Comparison of ENCODE assay signal across 31 mouse cellular contexts in the genomic region with DNA sequence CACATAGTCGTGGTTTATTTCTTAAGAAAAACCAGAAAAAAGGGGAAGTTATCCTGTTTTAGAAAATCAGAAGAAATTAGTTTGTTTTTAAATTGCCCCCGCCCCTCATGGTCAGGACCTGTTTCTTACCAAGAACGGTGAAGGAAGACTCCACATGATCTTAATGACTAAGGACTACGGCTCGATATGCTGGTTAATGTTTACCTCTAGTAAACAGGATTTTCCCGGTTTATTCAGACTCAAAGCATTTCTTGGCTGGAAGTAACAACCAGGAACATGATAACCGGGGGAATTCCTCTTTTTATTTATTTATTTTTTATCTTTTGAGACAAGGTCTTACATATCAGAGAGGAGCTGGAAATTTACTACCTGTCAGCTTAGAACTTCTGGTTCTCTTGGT.
DNase-seq lines count a peak whose midpoint lies in the region; ATAC-seq lines count a peak whose summit lies in the region.
"Had no signal": no experiment of that assay in that cellular context is flagged by ENCODE, and none has a peak within 500 bp of the region (broad histone marks: within the 10 kb centered on the region; RNA-seq: fewer than 3 reads in every experiment).

No protein-coding gene starts in this region.

- H3K27me3 ChIP-seq in kidney, embryonic 16.5 days (ENCODE audit: insufficient read depth, low read length) = no peaks in the 10 kb centered on the region
- H3K27me3 ChIP-seq in stomach, embryonic 16.5 days (ENCODE audit: control insufficient read depth, insufficient read depth, low read length) = no peaks in the 10 kb centered on the region
- H3K27me3 ChIP-seq: CH12.LX; embryonic facial prominence, embryonic 12.5 days; hindbrain, embryonic 15.5 days; limb, embryonic 12.5 days; lung, embryonic 15.5 days; midbrain, embryonic 15.5 days; neural tube, embryonic 13.5 days had no signal

- 0 out of 2 replicates have a peak overlapping the region, but pooled peaks have one; percentile 1 for H3K4me2 ChIP-seq in kidney, embryonic 16.5 days (replicated peaks; ENCODE audit: low read depth, low read length)
- H3K4me2 ChIP-seq in stomach, embryonic 16.5 days (ENCODE audit: low read depth, low read length) = no peak overlapping the region
- H3K4me2 ChIP-seq: embryonic facial prominence, embryonic 12.5 days; hindbrain, embryonic 15.5 days; limb, embryonic 12.5 days; lung, embryonic 15.5 days; midbrain, embryonic 15.5 days; neural tube, embryonic 13.5 days had no signal

- no peak for ATAC-seq in kidney, embryonic 16.5 days (ENCODE audit: low FRiP score, low TSS enrichment)
- ATAC-seq in granulocyte monocyte progenitor cell, adult 5-6 weeks (replicated peaks; ENCODE audit: poor library complexity, severe bottlenecking) = peak; percentile 23; the same call in 1 of the 2 replicates
- ATAC-seq in stomach, embryonic 16.5 days (ENCODE audit: insufficient read depth, low FRiP score) = no peak
- ATAC-seq: activated CD4-positive, CD25-positive, alpha-beta regulatory T cell, adult 4 months; forebrain, postnatal 0 days; midbrain, embryonic 15.5 days had no signal

- intact Hi-C loops in heart, postnatal 14 days (cut with DNase I) = no loop called here

- H3K27ac ChIP-seq in kidney, embryonic 16.5 days (ENCODE audit: low read length) = peak overlapping the region; percentile 56; the same call in 1 of the 2 replicates
- peak overlapping the region; percentile 60; the same call in 1 of the 2 replicates for H3K27ac ChIP-seq in stomach, embryonic 16.5 days (ENCODE audit: low read length)
- H3K27ac ChIP-seq: embryonic facial prominence, embryonic 12.5 days; hindbrain, embryonic 15.5 days; limb, embryonic 12.5 days; liver, embryonic 14.5 days; lung, embryonic 15.5 days; macrophage; midbrain, embryonic 15.5 days; neural tube, embryonic 13.5 days had no signal

- 0 out of 2 replicates have a peak, but pooled peaks cover 2% of the 10 kb centered on the region for H3K4me1 ChIP-seq in kidney, embryonic 16.5 days (ENCODE audit: insufficient read depth, low read length)
- no peaks in the 10 kb centered on the region; the same call in 1 of the 2 replicates for H3K4me1 ChIP-seq in stomach, embryonic 16.5 days (ENCODE audit: control insufficient read depth, insufficient read depth, low read length)
- H3K4me1 ChIP-seq: embryonic facial prominence, embryonic 12.5 days; hindbrain, embryonic 15.5 days; limb, embryonic 12.5 days; lung, embryonic 15.5 days; midbrain, embryonic 15.5 days; neural tube, embryonic 13.5 days had no signal

- no peak for DNase-seq in kidney, postnatal 10 days
- peak; percentile 42 for DNase-seq in A20 (ENCODE audit: low read depth, low spot score)
- no peak for DNase-seq in heart, postnatal 14 days
- DNase-seq in layer of hippocampus, adult 18-20 months (ENCODE audit: low spot score in 2 of 2) = no peak
- DNase-seq: adrenal gland, adult 8-10 months; B cell, adult 2 months; cerebellum, adult 11-12 months; cerebellum, postnatal 14 days; forebrain, postnatal 0 days; gastrocnemius, postnatal 36 days; heart, postnatal 36 days; layer of hippocampus, postnatal 36 days; retina, postnatal 1 day; right cerebral cortex, postnatal 25 days; thymus, adult 18-20 months; thymus, postnatal 4 days had no signal

- H3K9me3 ChIP-seq in kidney, embryonic 16.5 days (ENCODE audit: low read length) = peaks cover 3% of the 10 kb centered on the region; the same call in 1 of the 2 replicates
- no peaks in the 10 kb centered on the region for H3K9me3 ChIP-seq in stomach, embryonic 16.5 days (replicated peaks; ENCODE audit: control insufficient read depth, low read length)
- H3K9me3 ChIP-seq: embryonic facial prominence, embryonic 12.5 days; hindbrain, embryonic 15.5 days; limb, embryonic 12.5 days; lung, embryonic 15.5 days; midbrain, embryonic 15.5 days; neural tube, embryonic 13.5 days had no signal

- no peak overlapping the region for H3K9ac ChIP-seq in kidney, embryonic 16.5 days (replicated peaks; ENCODE audit: low read length)
- no peak overlapping the region for H3K9ac ChIP-seq in stomach, embryonic 16.5 days (ENCODE audit: low read length)
- H3K9ac ChIP-seq: embryonic facial prominence, embryonic 12.5 days; forebrain, postnatal 0 days; hindbrain, embryonic 15.5 days; limb, embryonic 12.5 days; liver, embryonic 14.5 days; lung, embryonic 15.5 days; midbrain, embryonic 15.5 days; neural tube, embryonic 13.5 days had no signal

- no peaks in the 10 kb centered on the region for H3K36me3 ChIP-seq in kidney, embryonic 16.5 days (ENCODE audit: insufficient read depth, low read length)
- H3K36me3 ChIP-seq in stomach, embryonic 16.5 days (ENCODE audit: control insufficient read depth, insufficient read depth, low read length) = no peaks in the 10 kb centered on the region
- H3K36me3 ChIP-seq: embryonic facial prominence, embryonic 12.5 days; G1E; hindbrain, embryonic 15.5 days; limb, embryonic 12.5 days; lung, embryonic 15.5 days; midbrain, embryonic 15.5 days; neural tube, embryonic 13.5 days had no signal

- WGBS in kidney, embryonic 16.5 days = 57% methylated on average over 7 of the region's 7 CpGs
- WGBS in stomach, embryonic 16.5 days = 39% methylated on average over 7 of the region's 7 CpGs

- no peak overlapping the region for H3K4me3 ChIP-seq in kidney, embryonic 16.5 days (ENCODE audit: low read length)
- no peak overlapping the region for H3K4me3 ChIP-seq in stomach, embryonic 16.5 days (replicated peaks; ENCODE audit: low read length)
- H3K4me3 ChIP-seq: embryonic facial prominence, embryonic 12.5 days; hindbrain, embryonic 15.5 days; limb, embryonic 12.5 days; lung, embryonic 15.5 days; midbrain, embryonic 15.5 days; myocyte; neural tube, embryonic 13.5 days had no signal
